Mouse (Mus musculus): ENCODE measurements around the gene Scamp1. TPM values are rescaled to one million over a fixed set of nuclear protein-coding genes. Genes with fewer than 3 reads are reported as not detected.

Scamp1 gene
- polyA plus RNA-seq, 1 experiment from 2014 or later, result 37.9 TPM

DNA sequence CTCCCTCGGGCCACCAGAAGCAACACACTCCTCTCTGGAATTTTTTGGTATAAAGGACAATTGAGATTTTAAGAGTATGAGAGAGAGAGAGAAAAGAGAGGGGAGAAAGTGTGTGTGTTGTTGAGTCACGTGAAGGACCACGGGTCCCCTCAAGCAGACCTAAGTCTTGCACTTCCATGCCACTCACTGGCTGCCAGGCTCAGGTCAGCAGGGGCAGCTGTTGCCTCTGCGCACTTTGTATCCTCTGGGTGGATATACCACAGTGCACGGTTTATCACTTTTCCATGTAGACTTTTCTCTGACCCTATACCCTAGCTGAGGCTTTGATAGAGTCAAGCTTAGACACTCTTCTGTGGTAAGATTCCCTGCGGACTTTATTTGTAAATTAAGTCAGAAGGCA, 100.0 kb downstream of the Scamp1 start:
- H3K27ac ChIP-seq (ENCODE audit: low read length), result no peak overlapping the region
- no peak for ATAC-seq (ENCODE audit: low FRiP score, low TSS enrichment)
- H3K36me3 ChIP-seq (ENCODE audit: insufficient read depth, low read length), result peaks cover 7% of the 10 kb centered on the region; the same call in 1 of the 2 replicates
- no peak overlapping the region for H3K9ac ChIP-seq (replicated peaks; ENCODE audit: low read length)
- no peak overlapping the region for H3K4me3 ChIP-seq (ENCODE audit: low read length)
- peaks cover 15% of the 10 kb centered on the region for H3K4me1 ChIP-seq (ENCODE audit: insufficient read depth, low read length)
- H3K4me2 ChIP-seq (replicated peaks; ENCODE audit: low read depth, low read length), result no peak overlapping the region
- no peaks in the 10 kb centered on the region for H3K9me3 ChIP-seq (ENCODE audit: low read length)
- no peaks in the 10 kb centered on the region for H3K27me3 ChIP-seq (ENCODE audit: insufficient read depth, low read length)
- WGBS, result 94% methylated on average over 5 of the region's 6 CpGs

- Histone ChIP-seq H3K27me3 (ENCODE audit: insufficient read depth, low read length) (no peaks in the 10 kb centered on the region), H3K4me2 (replicated peaks; ENCODE audit: low read depth, low read length) (no peak overlapping the region), H3K27ac (ENCODE audit: low read length) (no peak overlapping the region), H3K9me3 (ENCODE audit: low read length) (no peaks in the 10 kb centered on the region), H3K4me3 (ENCODE audit: low read length) (no peak overlapping the region), H3K9ac (replicated peaks; ENCODE audit: low read length) (no peak overlapping the region), H3K36me3 (ENCODE audit: insufficient read depth, low read length) (peaks cover 9% of the 10 kb centered on the region; the same call in 1 of the 2 replicates), H3K4me1 (ENCODE audit: insufficient read depth, low read length) (peaks cover 15% of the 10 kb centered on the region)
- WGBS, result 89% methylated on average over 10 of the region's 10 CpGs
- no peak for ATAC-seq (ENCODE audit: low FRiP score, low TSS enrichment)
These were observed 100.8 kb downstream of the Scamp1 start for GRCm38 (mm10) chr13:94184726-94185456.

DNA sequence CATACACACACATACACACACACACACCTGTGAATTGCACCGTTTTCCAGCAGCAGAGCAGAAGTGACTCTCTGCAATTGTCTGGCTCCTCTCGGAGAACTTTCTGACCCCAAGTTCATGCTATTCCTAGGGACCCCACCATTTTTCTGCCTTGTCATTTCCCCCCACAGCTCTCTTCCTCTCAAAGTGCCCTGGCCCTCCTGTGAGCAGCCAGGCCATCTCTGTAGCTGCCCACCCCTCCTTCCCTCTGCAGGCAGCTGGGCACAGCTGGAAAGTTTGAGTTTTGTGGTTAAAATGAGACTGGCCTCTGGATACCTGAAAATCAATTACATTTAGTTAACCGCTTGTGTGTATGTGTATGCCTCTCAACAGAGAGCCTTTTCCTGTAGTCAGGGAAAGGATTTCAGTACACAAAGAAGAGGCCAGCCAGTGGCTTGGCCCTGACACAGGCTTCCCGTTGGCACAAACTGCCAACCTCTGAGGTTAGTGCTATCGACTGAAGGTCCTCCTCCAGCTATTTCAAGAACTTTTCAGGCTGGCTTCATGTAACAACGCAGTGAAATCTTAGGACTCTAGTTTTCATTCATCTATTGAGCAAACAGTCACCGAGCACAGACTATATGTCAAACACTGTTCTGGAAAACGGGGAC, 102.2 kb downstream of the Scamp1 start:
- H3K27me3 ChIP-seq (ENCODE audit: insufficient read depth, low read length), result no peaks in the 10 kb centered on the region
- no peak overlapping the region for H3K27ac ChIP-seq (ENCODE audit: low read length)
- no peak overlapping the region for H3K4me2 ChIP-seq (replicated peaks; ENCODE audit: low read depth, low read length)
- H3K9ac ChIP-seq (replicated peaks; ENCODE audit: low read length), result no peak overlapping the region
- peaks cover 25% of the 10 kb centered on the region for H3K4me1 ChIP-seq (ENCODE audit: insufficient read depth, low read length)
- peaks cover 16% of the 10 kb centered on the region; the same call in 1 of the 2 replicates for H3K36me3 ChIP-seq (ENCODE audit: insufficient read depth, low read length)
- no peak for ATAC-seq (ENCODE audit: low FRiP score, low TSS enrichment)
- no peaks in the 10 kb centered on the region for H3K9me3 ChIP-seq (ENCODE audit: low read length)
- H3K4me3 ChIP-seq (ENCODE audit: low read length), result no peak overlapping the region
- WGBS, result 78% methylated on average over 8 of the region's 8 CpGs

GRCm38 (mm10) chr13:94182026-94182425, 103.6 kb downstream of the Scamp1 start:
- Histone ChIP-seq H3K27me3 (ENCODE audit: insufficient read depth, low read length) (no peaks in the 10 kb centered on the region), H3K36me3 (ENCODE audit: insufficient read depth, low read length) (peaks cover 18% of the 10 kb centered on the region; the same call in 1 of the 2 replicates), H3K9me3 (ENCODE audit: low read length) (no peaks in the 10 kb centered on the region), H3K4me1 (ENCODE audit: insufficient read depth, low read length) (peaks cover 26% of the 10 kb centered on the region), H3K27ac (ENCODE audit: low read length) (no peak overlapping the region), H3K4me2 (replicated peaks; ENCODE audit: low read depth, low read length) (no peak overlapping the region), H3K9ac (replicated peaks; ENCODE audit: low read length) (no peak overlapping the region), H3K4me3 (ENCODE audit: low read length) (no peak overlapping the region)
- 72% methylated on average over 5 of the region's 5 CpGs for WGBS
- ATAC-seq (ENCODE audit: low FRiP score, low TSS enrichment), result no peak

DNA sequence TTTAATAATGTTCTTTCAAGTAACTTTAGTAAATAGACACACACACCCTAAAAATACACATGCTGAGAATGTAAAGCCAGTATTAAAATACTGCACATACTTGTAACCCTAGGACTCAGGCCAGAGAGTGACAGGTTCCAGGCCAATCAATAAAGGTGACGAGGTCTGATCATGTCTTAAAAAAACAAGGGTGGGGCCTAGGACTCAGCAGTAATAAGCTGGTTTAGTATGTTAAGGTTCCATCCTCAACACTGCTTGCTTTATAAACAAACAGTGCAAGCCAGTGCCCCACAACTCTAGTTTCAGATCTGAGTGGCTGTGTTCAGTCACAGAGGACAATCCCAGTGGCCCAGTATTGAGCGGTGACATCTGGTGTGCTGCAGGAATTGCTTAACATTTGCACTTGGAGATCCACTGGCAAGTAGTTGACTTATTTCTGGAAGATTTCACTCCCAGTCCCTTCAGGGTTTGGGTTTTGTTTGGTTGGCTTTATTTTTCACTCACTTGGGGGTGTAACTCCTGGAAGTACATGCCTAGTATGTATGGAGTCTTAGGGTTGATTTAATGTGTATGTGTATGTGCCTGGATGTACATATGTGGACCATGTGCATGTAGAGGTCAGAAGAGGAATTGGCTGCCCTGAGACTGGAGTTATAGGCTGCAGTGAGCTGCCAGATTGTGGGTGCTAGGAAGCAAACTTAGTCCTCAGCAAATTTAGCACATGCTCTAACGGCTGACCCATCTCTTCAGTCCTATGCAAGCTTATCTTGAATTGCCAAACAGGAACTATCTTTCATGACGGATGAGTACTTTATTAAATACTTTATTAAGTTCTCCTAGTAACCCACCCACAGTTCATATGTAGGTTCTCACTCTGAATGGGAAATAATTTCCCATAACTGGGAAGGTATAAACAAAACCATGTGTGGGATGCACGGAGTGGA, 104.9 kb downstream of the Scamp1 start:
- Histone ChIP-seq H3K36me3 (ENCODE audit: insufficient read depth, low read length) (peaks cover 25% of the 10 kb centered on the region), H3K27me3 (ENCODE audit: insufficient read depth, low read length) (no peaks in the 10 kb centered on the region), H3K4me3 (ENCODE audit: low read length) (no peak overlapping the region), H3K9me3 (ENCODE audit: low read length) (no peaks in the 10 kb centered on the region), H3K27ac (ENCODE audit: low read length) (no peak overlapping the region), H3K4me1 (ENCODE audit: insufficient read depth, low read length) (peaks cover 36% of the 10 kb centered on the region), H3K4me2 (replicated peaks; ENCODE audit: low read depth, low read length) (no peak overlapping the region), H3K9ac (replicated peaks; ENCODE audit: low read length) (no peak overlapping the region)
- no peak for ATAC-seq (ENCODE audit: low FRiP score, low TSS enrichment)
- 84% methylated on average over 5 of the region's 5 CpGs for WGBS

- H3K9me3 ChIP-seq (ENCODE audit: low read length), result no peaks in the 10 kb centered on the region
- peaks cover 19% of the 10 kb centered on the region for H3K36me3 ChIP-seq (ENCODE audit: insufficient read depth, low read length)
- H3K4me3 ChIP-seq (ENCODE audit: low read length), result no peak overlapping the region
- H3K27ac ChIP-seq (ENCODE audit: low read length), result no peak overlapping the region; the same call in 1 of the 2 replicates
- WGBS, result 50% methylated on average over 11 of the region's 11 CpGs
- no peak for ATAC-seq (ENCODE audit: low FRiP score, low TSS enrichment)
- no peak overlapping the region for H3K9ac ChIP-seq (replicated peaks; ENCODE audit: low read length)
- H3K4me1 ChIP-seq (ENCODE audit: insufficient read depth, low read length), result peaks cover 57% of the 10 kb centered on the region
- H3K27me3 ChIP-seq (ENCODE audit: insufficient read depth, low read length), result no peaks in the 10 kb centered on the region
- no peak overlapping the region for H3K4me2 ChIP-seq (replicated peaks; ENCODE audit: low read depth, low read length)
These were observed 107.1 kb downstream of the Scamp1 start for GRCm38 (mm10) chr13:94178401-94179040.

DNA sequence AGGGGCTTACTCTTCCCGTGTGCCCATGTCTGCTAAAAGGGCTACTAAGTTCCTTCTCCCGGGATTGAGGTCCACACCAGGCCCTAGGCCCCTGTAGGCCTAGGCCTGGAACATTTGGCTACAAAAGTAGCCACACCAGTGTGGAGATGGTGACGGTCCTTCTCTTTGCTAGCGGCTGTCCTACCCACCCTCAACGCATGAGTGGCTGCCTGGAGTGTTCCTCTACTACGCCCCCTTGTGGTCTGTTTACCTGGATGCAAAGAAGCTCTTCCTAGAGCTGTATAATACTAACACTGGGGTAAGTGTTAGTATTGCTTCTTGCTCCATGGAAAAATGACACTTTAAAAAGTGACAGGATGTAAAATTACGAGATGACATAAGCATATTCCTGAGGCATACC, 108.5 kb downstream of the Scamp1 start:
- H3K9ac ChIP-seq (replicated peaks; ENCODE audit: low read length), result no peak overlapping the region
- no peak overlapping the region for H3K27ac ChIP-seq (ENCODE audit: low read length)
- H3K4me2 ChIP-seq (replicated peaks; ENCODE audit: low read depth, low read length), result no peak overlapping the region
- peaks cover 69% of the 10 kb centered on the region for H3K4me1 ChIP-seq (ENCODE audit: insufficient read depth, low read length)
- WGBS, result 54% methylated on average over 7 of the region's 7 CpGs
- no peak overlapping the region for H3K4me3 ChIP-seq (ENCODE audit: low read length)
- no peaks in the 10 kb centered on the region for H3K9me3 ChIP-seq (ENCODE audit: low read length)
- no peak for ATAC-seq (ENCODE audit: low FRiP score, low TSS enrichment)
- H3K27me3 ChIP-seq (ENCODE audit: insufficient read depth, low read length), result no peaks in the 10 kb centered on the region
- H3K36me3 ChIP-seq (ENCODE audit: insufficient read depth, low read length), result peaks cover 19% of the 10 kb centered on the region

- H3K4me3 ChIP-seq (ENCODE audit: low read length), result peak overlapping the region; percentile 47
- H3K27me3 ChIP-seq (ENCODE audit: insufficient read depth, low read length), result no peaks in the 10 kb centered on the region
- H3K4me1 ChIP-seq (ENCODE audit: insufficient read depth, low read length), result peaks cover 58% of the 10 kb centered on the region
- peak overlapping the region; percentile 84 for H3K4me2 ChIP-seq (replicated peaks; ENCODE audit: low read depth, low read length)
- 65% methylated on average over 6 of the region's 6 CpGs for whole genome bisulfite sequencing
- no peaks in the 10 kb centered on the region for H3K9me3 ChIP-seq (ENCODE audit: low read length)
- peaks cover 19% of the 10 kb centered on the region for H3K36me3 ChIP-seq (ENCODE audit: insufficient read depth, low read length)
- H3K27ac ChIP-seq (ENCODE audit: low read length), result no peak overlapping the region
- no peak overlapping the region for H3K9ac ChIP-seq (replicated peaks; ENCODE audit: low read length)
- no peak for ATAC-seq (ENCODE audit: low FRiP score, low TSS enrichment)
These were observed 110.1 kb downstream of the Scamp1 start for GRCm38 (mm10) chr13:94175379-94176050.
